Comparison of ENCODE assay signal across 11 mouse cellular contexts in the genomic region with DNA sequence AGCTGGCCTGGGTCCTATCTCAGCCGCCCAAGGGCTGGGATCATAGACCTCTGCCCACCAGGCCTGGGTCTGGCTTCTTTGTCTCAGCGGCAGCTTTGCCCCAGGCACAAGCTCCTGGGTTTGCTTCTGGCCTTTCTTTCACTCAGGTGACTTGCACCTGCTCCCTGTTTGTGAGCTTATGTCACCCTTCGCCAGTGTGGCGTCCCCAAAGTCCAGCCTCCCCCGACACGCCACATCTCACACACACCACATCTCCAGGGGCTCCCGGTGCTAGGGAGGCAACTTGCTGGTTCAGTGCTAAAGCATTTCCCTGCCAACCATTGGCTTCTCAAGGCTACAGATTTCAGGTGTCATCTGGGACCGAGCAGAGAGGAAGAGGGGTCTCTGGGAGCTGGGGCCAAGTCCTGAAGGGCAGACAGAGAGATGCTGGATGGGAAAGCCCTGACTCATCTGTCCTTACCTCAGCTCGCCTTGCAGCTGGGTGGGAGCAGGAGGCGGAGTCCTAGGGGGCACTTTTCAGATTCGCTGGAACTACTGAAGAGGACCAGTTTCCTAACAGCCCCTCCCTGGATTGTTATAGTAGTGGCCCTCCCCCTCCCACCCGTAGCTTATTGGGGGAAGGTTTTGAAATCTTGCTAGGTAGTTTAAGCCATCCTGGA. TPM values are rescaled to one million over a fixed set of nuclear protein-coding genes. Genes with fewer than 3 reads are reported as not detected.
DNase-seq lines count a peak whose midpoint lies in the region; ATAC-seq lines count a peak whose summit lies in the region.
"Had no signal": no experiment of that assay in that cellular context is flagged by ENCODE, and none has a peak within 500 bp of the region (broad histone marks: within the 10 kb centered on the region; RNA-seq: fewer than 3 reads in every experiment).

No protein-coding gene starts in this region.

- peak overlapping the region; percentile 92 for H3K27ac ChIP-seq in limb, embryonic 10.5 days
- H3K27ac ChIP-seq: layer of hippocampus, adult 2 months had no signal

- no peaks in the 10 kb centered on the region for H3K27me3 ChIP-seq in limb, embryonic 10.5 days (ENCODE audit: low read depth, poor library complexity, severe bottlenecking)

- ATAC-seq in granulocyte monocyte progenitor cell, adult 5-6 weeks (replicated peaks; ENCODE audit: poor library complexity, severe bottlenecking): no peak

- 47% methylated on average over 12 of the region's 12 CpGs for WGBS in limb, embryonic 10.5 days

- peak; percentile 16 for DNase-seq in cerebellum, adult 11 months
- no peak for DNase-seq in cerebellum, postnatal 10 days
- peak; percentile 17 for DNase-seq in kidney, postnatal 10 days
- no peak for DNase-seq in kidney, adult 18-20 months
- peak; percentile 38 for DNase-seq in ZHBTc4 (ENCODE audit: low read depth, low spot score)
- DNase-seq in limb, embryonic 10.5 days (ENCODE audit: low spot score): no peak
- DNase-seq in urinary bladder, postnatal 10 days (ENCODE audit: low spot score): no peak
- DNase-seq: midbrain, embryonic 14.5 days had no signal

- no peaks in the 10 kb centered on the region for H3K9me3 ChIP-seq in limb, embryonic 10.5 days (replicated peaks)

- peaks cover 97% of the 10 kb centered on the region for H3K4me1 ChIP-seq in limb, embryonic 10.5 days

- H3K36me3 ChIP-seq in limb, embryonic 10.5 days: peaks cover 24% of the 10 kb centered on the region

- H3K4me3 ChIP-seq in limb, embryonic 10.5 days: no peak overlapping the region
- H3K4me3 ChIP-seq: layer of hippocampus, adult 2 months had no signal

RNA-seq across cellular contexts. Expression of a gene that starts 14.3 kb away (rescaled TPM):
- polyA plus RNA-seq in limb, embryonic 10.5 days (2016; fragmentation: Nextera tagmentation; extraction: Ambion mirVana): 9.0 and 12.1 TPM in 2 replicates
- 8.7 and 13.0 TPM in 2 replicates for total RNA-seq in granulocyte monocyte progenitor cell, adult 5-6 weeks (2014; fragmentation: Nextera tagmentation)
- 1.6 and 2.6 TPM in 2 replicates for total RNA-seq in granulocyte monocyte progenitor cell, adult 5-6 weeks (2017)

RNA-seq across cellular contexts. Expression of a gene that starts 42.2 kb away (rescaled TPM):
- 0.36 TPM in 1 of 2 replicates, not detected in the other for polyA plus RNA-seq in limb, embryonic 10.5 days (2016; fragmentation: Nextera tagmentation; extraction: Ambion mirVana)
- not detected in 2 replicates for total RNA-seq in granulocyte monocyte progenitor cell, adult 5-6 weeks (2014; fragmentation: Nextera tagmentation)
- total RNA-seq in granulocyte monocyte progenitor cell, adult 5-6 weeks (2017): not detected in 2 replicates
- total RNA-seq: layer of hippocampus, adult 2 months had no signal
- polyA plus RNA-seq: midbrain, embryonic 14.5 days had no signal

RNA-seq across cellular contexts. Expression of a gene that starts 56.0 kb away (rescaled TPM):
- not detected in 2 replicates for polyA plus RNA-seq in limb, embryonic 10.5 days (2016; fragmentation: Nextera tagmentation; extraction: Ambion mirVana)
- not detected in 2 replicates for total RNA-seq in granulocyte monocyte progenitor cell, adult 5-6 weeks (2014; fragmentation: Nextera tagmentation)
- total RNA-seq in granulocyte monocyte progenitor cell, adult 5-6 weeks (2017): not detected in 2 replicates
- total RNA-seq: layer of hippocampus, adult 2 months had no signal
- polyA plus RNA-seq: C2C12; midbrain, embryonic 14.5 days had no signal

Comparison
In these comparisons a context has a peak if more than half of its experiments do, and no peak if none do; other contexts are left out.
1. DNase-seq: peak in cerebellum, adult 11 months (single experiment), kidney, postnatal 10 days (single experiment) and ZHBTc4 (single experiment); none in cerebellum, postnatal 10 days (0 of 2), kidney, adult 18-20 months (single experiment), limb, embryonic 10.5 days (single experiment) and urinary bladder, postnatal 10 days (single experiment).